14 mouse cellular contexts compared by ENCODE assay signal in the genomic region with DNA sequence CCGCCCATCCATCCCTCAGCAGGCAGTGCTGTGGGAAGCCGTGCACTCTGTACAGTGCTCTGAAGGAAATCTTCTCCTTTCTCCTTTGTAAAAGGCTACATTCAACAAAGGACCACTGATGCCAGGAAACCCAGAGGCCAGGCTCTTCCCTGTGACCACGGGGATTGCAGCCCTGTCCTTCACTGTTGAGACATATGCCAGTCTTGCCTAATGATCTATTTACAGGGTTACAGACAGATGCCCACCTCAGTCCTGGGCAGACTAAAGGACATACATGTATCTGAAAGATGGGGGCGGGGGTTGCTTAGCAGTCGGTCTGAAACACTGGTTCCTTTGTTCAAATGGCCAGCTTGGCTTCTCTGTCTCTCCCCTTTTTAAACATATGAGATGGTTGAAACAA. TPM values are rescaled to one million over a fixed set of nuclear protein-coding genes. Genes with fewer than 3 reads are reported as not detected.
DNase-seq lines count a peak whose midpoint lies in the region; ATAC-seq lines count a peak whose summit lies in the region.
"Had no signal": no experiment of that assay in that cellular context is flagged by ENCODE, and none has a peak within 500 bp of the region (broad histone marks: within the 10 kb centered on the region; RNA-seq: fewer than 3 reads in every experiment).

No protein-coding gene starts in this region.

- H3K4me2 ChIP-seq in forebrain, embryonic 11.5 days (ENCODE audit: low read depth, low read length, severe bottlenecking) = no peak overlapping the region
- no peak overlapping the region for H3K4me2 ChIP-seq in midbrain, embryonic 11.5 days
- H3K4me2 ChIP-seq in kidney, embryonic 16.5 days (replicated peaks; ENCODE audit: low read depth, low read length) = no peak overlapping the region
- H3K4me2 ChIP-seq: heart, embryonic 11.5 days had no signal

- no peak overlapping the region for H3K4me3 ChIP-seq in forebrain, embryonic 11.5 days (ENCODE audit: low read depth, low read length)
- H3K4me3 ChIP-seq in hindbrain, embryonic 10.5 days = no peak overlapping the region
- H3K4me3 ChIP-seq in midbrain, embryonic 11.5 days (ENCODE audit: low read depth, low read length) = no peak overlapping the region
- no peak overlapping the region for H3K4me3 ChIP-seq in kidney, embryonic 16.5 days (ENCODE audit: low read length)

- peaks cover 11% of the 10 kb centered on the region for H3K9me3 ChIP-seq in forebrain, embryonic 11.5 days (ENCODE audit: control insufficient read depth, low read length)
- H3K9me3 ChIP-seq in hindbrain, embryonic 10.5 days = peaks cover 12% of the 10 kb centered on the region
- H3K9me3 ChIP-seq in midbrain, embryonic 11.5 days (ENCODE audit: control insufficient read depth, low read length) = peaks cover 5% of the 10 kb centered on the region; the same call in 1 of the 2 replicates
- H3K9me3 ChIP-seq in kidney, embryonic 16.5 days (ENCODE audit: low read length) = peaks cover 8% of the 10 kb centered on the region

- H3K27me3 ChIP-seq in forebrain, embryonic 11.5 days (ENCODE audit: control insufficient read depth, insufficient read depth, low read length) = peaks cover 5% of the 10 kb centered on the region; the same call in 1 of the 2 replicates
- no peaks in the 10 kb centered on the region for H3K27me3 ChIP-seq in hindbrain, embryonic 10.5 days (ENCODE audit: insufficient read depth, poor library complexity, severe bottlenecking)
- H3K27me3 ChIP-seq in midbrain, embryonic 11.5 days (ENCODE audit: control insufficient read depth, insufficient read depth, low read length) = no peaks in the 10 kb centered on the region
- H3K27me3 ChIP-seq in kidney, embryonic 16.5 days (ENCODE audit: insufficient read depth, low read length) = no peaks in the 10 kb centered on the region

- no peak overlapping the region for H3K27ac ChIP-seq in forebrain, embryonic 11.5 days (ENCODE audit: low read depth, low read length)
- peak overlapping the region; percentile 75 for H3K27ac ChIP-seq in hindbrain, embryonic 10.5 days
- H3K27ac ChIP-seq in midbrain, embryonic 11.5 days (ENCODE audit: low read depth, low read length) = no peak overlapping the region; the same call in 1 of the 2 replicates
- no peak overlapping the region for H3K27ac ChIP-seq in kidney, embryonic 16.5 days (ENCODE audit: low read length)

- peaks cover 17% of the 10 kb centered on the region for H3K4me1 ChIP-seq in forebrain, embryonic 11.5 days (replicated peaks; ENCODE audit: control insufficient read depth, insufficient read depth, low read length)
- peaks cover 26% of the 10 kb centered on the region for H3K4me1 ChIP-seq in hindbrain, embryonic 10.5 days (replicated peaks)
- peaks cover 4% of the 10 kb centered on the region; the same call in 1 of the 2 replicates for H3K4me1 ChIP-seq in midbrain, embryonic 11.5 days (ENCODE audit: control insufficient read depth, insufficient read depth, low read length)
- H3K4me1 ChIP-seq in kidney, embryonic 16.5 days (ENCODE audit: insufficient read depth, low read length) = no peaks in the 10 kb centered on the region

- 37% methylated on average over 5 of the region's 5 CpGs for WGBS in forebrain, embryonic 11.5 days
- 54% methylated on average over 5 of the region's 5 CpGs for WGBS in hindbrain, embryonic 10.5 days
- WGBS in midbrain, embryonic 11.5 days = 63% methylated on average over 5 of the region's 5 CpGs
- 61% methylated on average over 5 of the region's 5 CpGs for WGBS in kidney, embryonic 16.5 days

- ATAC-seq in forebrain, embryonic 11.5 days (replicated peaks; ENCODE audit: low FRiP score) = peak; percentile 21; the same call in 1 of the 2 replicates
- ATAC-seq in midbrain, embryonic 11.5 days (ENCODE audit: low FRiP score) = no peak
- no peak for ATAC-seq in kidney, embryonic 16.5 days (ENCODE audit: low FRiP score, low TSS enrichment)
- ATAC-seq: lung, postnatal 0 days had no signal

- 0 out of 2 replicates have a peak overlapping the region, but pooled peaks have one; percentile 9 for H3K9ac ChIP-seq in forebrain, embryonic 11.5 days (ENCODE audit: low read length)
- 0 out of 2 replicates have a peak overlapping the region, but pooled peaks have one; percentile 12 for H3K9ac ChIP-seq in midbrain, embryonic 11.5 days (ENCODE audit: low read length)
- no peak overlapping the region for H3K9ac ChIP-seq in kidney, embryonic 16.5 days (replicated peaks; ENCODE audit: low read length)

- DNase-seq in forebrain, embryonic 11.5 days (ENCODE audit: low spot score) = no peak
- DNase-seq in hindbrain, embryonic 10.5 days (ENCODE audit: low spot score) = peak; percentile 15
- DNase-seq in midbrain, embryonic 11.5 days (ENCODE audit: low spot score, missing footprints) = peak; percentile 83
- DNase-seq in retina, postnatal 1 day = peak; percentile 89
- no peak for DNase-seq in adrenal gland, adult (ENCODE audit: inconsistent age in 2 of 2, low spot score in 1 of 2)
- no peak for DNase-seq in adrenal gland, adult 8-10 months
- DNase-seq: adrenal gland, postnatal 14 days; gastrocnemius, postnatal 10 days; kidney, postnatal 36 days; liver had no signal

- H3K36me3 ChIP-seq in forebrain, embryonic 11.5 days (ENCODE audit: control insufficient read depth, insufficient read depth, low read length) = no peaks in the 10 kb centered on the region
- 0 out of 2 replicates have a peak, but pooled peaks cover 9% of the 10 kb centered on the region for H3K36me3 ChIP-seq in hindbrain, embryonic 10.5 days
- H3K36me3 ChIP-seq in midbrain, embryonic 11.5 days (ENCODE audit: control insufficient read depth, insufficient read depth, low read length) = no peaks in the 10 kb centered on the region
- H3K36me3 ChIP-seq in kidney, embryonic 16.5 days (ENCODE audit: insufficient read depth, low read length) = no peaks in the 10 kb centered on the region

RNA-seq across cellular contexts. Expression of gene Ccdc60, which starts 14.4 kb away (rescaled TPM):
- 0.92 and 1.6 TPM in 2 replicates for polyA plus RNA-seq in forebrain, embryonic 11.5 days (2014; fragmentation: Nextera tagmentation; extraction: Ambion mirVana)
- 1.3 and 2.1 TPM in 2 replicates for polyA plus RNA-seq in hindbrain, embryonic 10.5 days (2016; fragmentation: Nextera tagmentation; extraction: Ambion mirVana)
- polyA plus RNA-seq in midbrain, embryonic 11.5 days (2014; fragmentation: Nextera tagmentation; extraction: Ambion mirVana) = 1.9 and 2.7 TPM in 2 replicates
- polyA plus RNA-seq in kidney, embryonic 16.5 days (2015; fragmentation: Nextera tagmentation; extraction: Ambion mirVana) = 0.55 and 0.81 TPM in 2 replicates
- not detected for total RNA-seq in adrenal gland, adult 8-10 months (2022)
- total RNA-seq: adrenal gland, postnatal 14 days; gastrocnemius, postnatal 10 days; megakaryocyte-erythroid progenitor cell, adult 5-6 weeks had no signal

Comparison
In these comparisons a context has a peak if more than half of its experiments do, and no peak if none do; other contexts are left out.
1. DNase-seq: peak in hindbrain, embryonic 10.5 days (single experiment), midbrain, embryonic 11.5 days (single experiment) and retina, postnatal 1 day (single experiment); none in forebrain, embryonic 11.5 days (single experiment), adrenal gland, adult (0 of 2) and adrenal gland, adult 8-10 months (single experiment).